Mouse (Mus musculus) forebrain, embryonic 10.5 days (tissue): ENCODE data around the gene Izumo2. TPM values are rescaled to one million over a fixed set of nuclear protein-coding genes. Genes with fewer than 3 reads are reported as not detected.
A peak's percentile ranks its signal among the peaks of the same experiment; 100 is the strongest.
"Not testable (repeated sequence)": the region's sequence is repeated elsewhere in the genome, so short reads cannot be mapped to it uniquely, and the experiment has no call there.

Experiments used
- DNase-seq: peaks from one replicate; pipeline ENCODE4 v3.0.0-alpha.2; 2017; ENCODE audit warnings: low spot score; ENCODE audit errors: extremely low spot score
- H3K27ac ChIP-seq: fragments of 300-500 bp; sonication (generic); 2 replicates; pipeline ENCODE4 v1.5.1; 2016; ENCODE audit warnings: mild to moderate bottlenecking
- H3K27me3 ChIP-seq: fragments of 300-500 bp; sonication (generic); 2 replicates; pipeline ENCODE4 v1.6.1; 2016; ENCODE audit warnings: mild to moderate bottlenecking; ENCODE audit not compliant: poor library complexity, severe bottlenecking
- H3K36me3 ChIP-seq: fragments of 300-500 bp; sonication (generic); replicated peaks from 2 replicates; pipeline ENCODE4 v1.6.1; 2016; ENCODE audit warnings: mild to moderate bottlenecking, moderate library complexity
- H3K4me1 ChIP-seq: fragments of 300-500 bp; sonication (generic); 2 replicates; pipeline ENCODE4 v1.6.1; 2016
- H3K4me3 ChIP-seq: fragments of 300-500 bp; sonication (generic); 2 replicates; pipeline ENCODE4 v1.5.1; 2016; ENCODE audit warnings: mild to moderate bottlenecking, moderate library complexity
- H3K9me3 ChIP-seq: fragments of 300-500 bp; sonication (generic); 2 replicates; pipeline ENCODE4 v1.6.1; 2016; ENCODE audit warnings: mild to moderate bottlenecking, moderate library complexity
- WGBS: fragments of 180-500 bp; shearing (Covaris S2); methylation state at CpG from one replicate; pipeline ENCODE4 v1.1.7; 2016; 5-methylcytosine and 5-hydroxymethylcytosine counted together
- polyA plus RNA-seq: library from polyadenylated mRNA; unstranded; fragments of >200 nt; fragmentation: Nextera tagmentation; extraction: Ambion mirVana; gene quantifications from 2 replicates; pipeline ENCODE4 v1.2.1, GENCODE M21; 2016

Izumo2 gene
- polyA plus RNA-seq, 1 experiment from 2014 or later, result not detected

GRCm38 (mm10) chr7:44744270-44744669, 35.7 kb downstream of the Izumo2 start:
- Histone ChIP-seq H3K27me3 (no peaks in the 10 kb centered on the region), H3K4me3 (peak overlapping the region; percentile 58), H3K4me1 (peaks cover 38% of the 10 kb centered on the region), H3K27ac (peak overlapping the region; percentile 85), H3K36me3 (no peaks in the 10 kb centered on the region), H3K9me3 (no peaks in the 10 kb centered on the region)
- WGBS, result 18% methylated on average over 9 of the region's 9 CpGs
- DNase-seq, result no peak

DNA sequence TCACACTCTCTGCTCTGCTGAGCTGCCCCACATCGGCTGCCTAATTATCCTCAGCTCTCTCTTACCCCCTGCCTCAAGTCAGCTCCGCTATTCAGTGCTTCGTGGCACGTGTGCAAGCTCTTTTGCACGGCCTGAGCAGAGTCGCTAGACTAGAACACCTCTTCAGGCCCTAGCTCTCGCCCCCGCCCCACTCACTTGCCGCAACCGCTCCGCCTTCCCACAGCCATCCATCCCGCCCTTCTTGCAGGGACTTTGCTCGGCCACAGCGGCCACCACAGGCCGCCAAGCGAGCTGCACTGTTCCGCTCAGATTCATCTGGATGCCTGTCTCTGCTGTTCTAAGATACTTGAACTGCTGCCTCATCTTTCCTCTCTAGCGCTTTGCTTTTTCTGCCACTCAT, 36.5 kb downstream of the Izumo2 start:
- H3K4me3 ChIP-seq, result peak overlapping the region; percentile 58
- under 1% methylated on average over 18 of the region's 18 CpGs for WGBS
- H3K27ac ChIP-seq, result peak overlapping the region; percentile 85
- no peaks in the 10 kb centered on the region for H3K36me3 ChIP-seq
- peak; percentile 86 for DNase-seq
- peaks cover 41% of the 10 kb centered on the region for H3K4me1 ChIP-seq
- H3K27me3 ChIP-seq, result no peaks in the 10 kb centered on the region
- no peaks in the 10 kb centered on the region for H3K9me3 ChIP-seq

GRCm38 (mm10) chr7:44747115-44747514, 38.6 kb downstream of the Izumo2 start:
- Histone ChIP-seq H3K36me3 (peaks cover 2% of the 10 kb centered on the region), H3K4me3 (peak overlapping the region; percentile 78), H3K27ac (peak overlapping the region; percentile 89), H3K9me3 (no peaks in the 10 kb centered on the region), H3K4me1 (peaks cover 41% of the 10 kb centered on the region), H3K27me3 (no peaks in the 10 kb centered on the region)
- 72% methylated on average over 4 of the region's 4 CpGs for WGBS
- DNase-seq, result no peak

DNA sequence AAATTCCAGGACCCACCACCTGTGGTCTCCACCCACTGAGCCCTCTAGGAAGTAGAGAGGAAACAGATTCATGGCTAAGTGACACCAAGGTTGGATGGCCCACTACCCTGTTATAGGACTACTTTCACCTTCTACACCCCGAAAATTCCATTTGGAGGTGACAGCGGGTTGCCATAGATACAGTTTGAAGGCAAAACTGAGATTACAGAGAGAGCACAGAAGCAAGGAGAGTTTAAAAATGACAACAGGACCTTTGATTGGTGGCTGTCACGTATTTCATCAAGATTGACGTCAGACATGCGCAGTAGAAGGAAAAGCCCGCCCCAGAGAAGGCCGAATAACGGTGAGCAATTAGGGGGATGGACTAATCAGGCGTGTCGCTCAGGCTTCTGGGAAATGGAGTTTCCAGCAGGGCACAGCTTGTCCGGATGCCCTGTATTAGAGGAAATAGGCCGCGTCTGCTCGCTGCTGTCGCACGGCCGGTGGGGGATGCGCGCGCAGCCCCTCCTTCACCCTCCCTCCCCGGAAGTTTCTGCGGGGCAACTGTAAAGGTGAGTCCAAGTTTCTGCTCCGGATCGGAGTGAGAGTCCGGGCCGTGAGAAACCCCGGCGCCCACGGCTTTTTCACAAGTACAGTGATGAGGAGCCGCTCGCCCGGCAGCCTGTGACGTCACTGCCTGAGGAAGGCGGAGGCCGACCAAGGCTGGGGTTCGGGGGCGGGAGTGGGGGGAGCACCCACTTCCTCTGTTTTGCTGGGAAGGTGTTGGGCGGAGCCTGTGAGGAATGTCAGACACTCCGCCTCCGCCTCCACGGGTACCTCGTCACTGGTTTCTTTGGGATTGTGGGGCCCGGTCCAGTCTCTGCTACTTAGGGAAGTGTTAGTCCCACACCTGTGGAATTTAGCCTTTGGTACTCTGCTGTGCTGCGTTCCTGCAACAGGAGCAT, 39.8 kb downstream of the Izumo2 start, which contains the start of gene Vrk3:
Gene Vrk3, plus strand, starts transcription at position 313 of the 944 bp plus-strand sequence.
- peak within 1 kb of the TSS; percentile 78 for H3K4me3 ChIP-seq
- DNase-seq, result peak; percentile 95
- under 1% methylated on average over 44 of the region's 44 CpGs for WGBS
- H3K27ac ChIP-seq, result peak within 1 kb of the TSS; percentile 89
- peaks cover 13% of the 10 kb centered on the region for H3K36me3 ChIP-seq
- H3K27me3 ChIP-seq, result no peaks in the 10 kb centered on the region
- peaks cover 41% of the 10 kb centered on the region for H3K4me1 ChIP-seq
- H3K9me3 ChIP-seq, result no peaks in the 10 kb centered on the region

- H3K27ac ChIP-seq, H3K27me3 ChIP-seq, H3K4me3 ChIP-seq, H3K9me3 ChIP-seq, DNase-seq: not testable (repeated sequence)
- Histone ChIP-seq H3K36me3 (peaks cover 39% of the 10 kb centered on the region), H3K4me1 (peaks cover 22% of the 10 kb centered on the region)
- 64% methylated on average over 1 of the region's 1 CpGs for WGBS
Measured at GRCm38 (mm10) chr7:44750950-44751349, 42.4 kb downstream of the Izumo2 start, which contains the start of gene Zfp473. TSS of gene Zfp473 (minus strand) at chr7:44751050.

DNA sequence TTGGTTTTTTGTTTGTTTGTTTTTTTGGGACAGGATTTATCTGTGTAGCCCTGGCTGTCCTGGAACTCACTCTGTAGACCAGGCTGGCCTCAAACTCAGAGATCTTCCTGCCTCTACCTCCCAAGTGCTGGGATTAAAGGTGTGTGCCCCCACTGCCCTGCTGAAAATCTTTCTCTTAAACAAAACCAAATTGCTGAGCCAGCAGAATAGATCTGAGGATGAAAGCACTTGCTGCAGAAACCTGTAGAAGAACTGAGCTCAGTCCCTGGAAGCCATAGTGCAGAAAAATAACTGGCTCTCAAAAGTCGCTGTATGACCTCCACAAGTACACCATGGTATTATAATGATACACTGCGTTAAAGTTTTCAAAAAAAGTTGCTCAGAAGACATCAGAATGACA, 48.6 kb downstream of the Izumo2 start:
- no peaks in the 10 kb centered on the region for H3K27me3 ChIP-seq
- H3K4me1 ChIP-seq, result no peaks in the 10 kb centered on the region
- H3K4me3 ChIP-seq, result no peak overlapping the region
- H3K27ac ChIP-seq, result no peak overlapping the region
- H3K36me3 ChIP-seq, result peaks cover 96% of the 10 kb centered on the region
- 85% methylated on average over 2 of the region's 2 CpGs for WGBS
- no peaks in the 10 kb centered on the region for H3K9me3 ChIP-seq
- DNase-seq, result no peak

DNA sequence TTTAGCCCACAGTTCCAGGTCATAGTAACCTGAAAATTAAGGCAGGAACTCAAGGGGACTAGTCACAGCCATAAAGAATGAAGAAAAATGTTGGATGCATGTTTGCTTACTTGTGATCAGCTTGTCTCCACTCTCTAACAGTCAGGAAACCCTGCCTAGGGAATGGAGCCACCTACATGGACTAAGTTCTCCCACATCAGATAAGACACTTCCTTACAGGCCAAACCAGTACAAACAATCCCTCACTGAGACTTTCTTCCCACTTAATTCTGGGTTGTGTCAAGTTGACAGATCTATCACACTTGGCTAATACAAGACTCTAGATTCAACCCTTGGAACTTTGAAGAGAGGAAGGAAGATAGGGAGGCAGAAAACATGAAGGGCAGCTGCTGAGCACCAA, 51.8 kb downstream of the Izumo2 start:
- Histone ChIP-seq H3K27me3 (no peaks in the 10 kb centered on the region), H3K9me3 (no peaks in the 10 kb centered on the region), H3K4me3 (no peak overlapping the region), H3K27ac (no peak overlapping the region), H3K4me1 (no peaks in the 10 kb centered on the region), H3K36me3 (peaks cover 91% of the 10 kb centered on the region)
- no peak for DNase-seq

GRCm38 (mm10) chr7:44768129-44768528, 59.6 kb downstream of the Izumo2 start:
- Histone ChIP-seq H3K9me3 (no peaks in the 10 kb centered on the region), H3K36me3 (peaks cover 73% of the 10 kb centered on the region), H3K4me3 (no peak overlapping the region), H3K4me1 (no peaks in the 10 kb centered on the region), H3K27ac (no peak overlapping the region), H3K27me3 (no peaks in the 10 kb centered on the region)
- WGBS, result 87% methylated on average over 5 of the region's 5 CpGs
- no peak for DNase-seq

Other genes with a start within 250 kb of the Izumo2 start
- 1.3 and 1.5 TPM in 2 replicates for gene Aspdh, start 243.4 kb upstream of the Izumo2 start, polyA plus RNA-seq
- 74.9 and 78.5 TPM in 2 replicates for gene Josd2, start 240.8 kb upstream of the Izumo2 start, polyA plus RNA-seq
- 95.8 and 96.9 TPM in 2 replicates for gene Emc10, start 212.2 kb upstream of the Izumo2 start, polyA plus RNA-seq
- gene Fam71e1, start 212.2 kb upstream of the Izumo2 start, polyA plus RNA-seq, result 15.1 and 15.8 TPM in 2 replicates
- 0.06 and 0.12 TPM in 2 replicates for gene Mybpc2, start 184.1 kb upstream of the Izumo2 start, polyA plus RNA-seq
- not detected in 2 replicates for gene Spib, start 176.7 kb upstream of the Izumo2 start, polyA plus RNA-seq
- 190 and 195 TPM in 2 replicates for gene Pold1, start 159.9 kb upstream of the Izumo2 start, polyA plus RNA-seq
- 74.6 and 76.2 TPM in 2 replicates for gene Nr1h2, start 154.8 kb upstream of the Izumo2 start, polyA plus RNA-seq
- 0.29 and 0.48 TPM in 2 replicates for gene Napsa, start 136.4 kb upstream of the Izumo2 start, polyA plus RNA-seq
- gene Kcnc3, start 118.1 kb upstream of the Izumo2 start, polyA plus RNA-seq, result 0.80 and 0.84 TPM in 2 replicates
- 1.5 and 1.8 TPM in 2 replicates for gene Myh14, start 37.9 kb upstream of the Izumo2 start, polyA plus RNA-seq
- gene Vrk3, start 39.7 kb downstream of the Izumo2 start, polyA plus RNA-seq, result 42.1 and 43.4 TPM in 2 replicates
- 3.5 and 4.3 TPM in 2 replicates for gene Zfp473, start 42.3 kb downstream of the Izumo2 start, polyA plus RNA-seq
- gene Nup62, start 107.3 kb downstream of the Izumo2 start, polyA plus RNA-seq, result 168 and 172 TPM in 2 replicates
- gene Il4i1, start 107.6 kb downstream of the Izumo2 start, polyA plus RNA-seq, result 0.85 and 1.7 TPM in 2 replicates
- 3.3 and 3.6 TPM in 2 replicates for gene Atf5, start 107.9 kb downstream of the Izumo2 start, polyA plus RNA-seq
- 84.3 and 84.6 TPM in 2 replicates for gene Akt1s1, start 140.2 kb downstream of the Izumo2 start, polyA plus RNA-seq
- gene Tbc1d17, start 140.3 kb downstream of the Izumo2 start, polyA plus RNA-seq, result 72.8 and 73.6 TPM in 2 replicates
- 37.8 and 39.8 TPM in 2 replicates for gene Pnkp, start 148.4 kb downstream of the Izumo2 start, polyA plus RNA-seq
- gene Ptov1, start 161.0 kb downstream of the Izumo2 start, polyA plus RNA-seq, result 415 and 438 TPM in 2 replicates
- gene Med25, start 184.0 kb downstream of the Izumo2 start, polyA plus RNA-seq, result 175 and 185 TPM in 2 replicates
- gene Fuz, start 187.3 kb downstream of the Izumo2 start, polyA plus RNA-seq, result 24.8 and 25.0 TPM in 2 replicates
- gene Ap2a1, start 220.8 kb downstream of the Izumo2 start, polyA plus RNA-seq, result 69.1 and 69.5 TPM in 2 replicates
- 0.47 TPM in 1 of 2 replicates, not detected in the other for gene Tsks, start 234.5 kb downstream of the Izumo2 start, polyA plus RNA-seq